Mouse (Mus musculus) olfactory bulb, adult 2 months (tissue): ENCODE results near the gene Schip1.

Source experiments
- CTCF ChIP-seq: fragments of 200-500 bp; IDR thresholded peaks from 2 replicates; pipeline ENCODE4 v1.5.1; 2012; ENCODE audit warnings: low read depth, mild to moderate bottlenecking, low read length, moderate library complexity; ENCODE audit not compliant: insufficient read depth
- POLR2A ChIP-seq: fragments of 200-500 bp; IDR thresholded peaks from 2 replicates; pipeline ENCODE4 v1.6.1; 2012; ENCODE audit warnings: mild to moderate bottlenecking, low read depth, low read length, moderate library complexity; ENCODE audit not compliant: insufficient read depth

DNA sequence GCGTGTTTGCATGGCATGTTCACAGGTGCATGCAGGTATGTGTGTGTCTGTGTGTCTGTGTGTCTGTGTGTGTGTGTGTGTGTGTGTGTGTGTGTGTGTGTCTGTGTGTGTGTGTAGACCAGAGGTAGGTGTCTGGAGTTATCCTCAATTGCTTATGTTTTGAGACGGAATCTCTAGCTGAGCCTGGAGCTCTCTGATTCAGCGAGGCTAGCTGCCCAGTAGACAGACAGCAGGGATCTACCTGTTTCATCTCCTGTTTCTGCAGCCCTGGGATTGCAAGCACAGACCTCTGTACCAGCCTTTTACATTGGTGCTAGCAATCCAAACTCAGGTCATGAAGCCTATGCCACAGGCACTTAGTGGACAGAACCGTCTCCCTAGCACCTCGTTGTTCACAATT, 363.5 kb downstream of the Schip1 start:
- no peak for TF ChIP-seq POLR2A
- TF ChIP-seq CTCF, result no peak
